Mouse (Mus musculus) embryonic fibroblast, embryonic 13.5 days (primary cell): ENCODE data around the gene Myh2.

Source experiments
- CTCF ChIP-seq: IDR thresholded peaks from 2 replicates; pipeline ENCODE4 v1.5.1; 2011; ENCODE audit warnings: mild to moderate bottlenecking, control low read depth, low read length, moderate library complexity, borderline replicate concordance; ENCODE audit not compliant: insufficient read depth
- POLR2A ChIP-seq: IDR thresholded peaks from 2 replicates; pipeline ENCODE4 v1.6.1; 2011; ENCODE audit warnings: low read depth, mild to moderate bottlenecking, control low read depth, low read length, moderate library complexity

DNA sequence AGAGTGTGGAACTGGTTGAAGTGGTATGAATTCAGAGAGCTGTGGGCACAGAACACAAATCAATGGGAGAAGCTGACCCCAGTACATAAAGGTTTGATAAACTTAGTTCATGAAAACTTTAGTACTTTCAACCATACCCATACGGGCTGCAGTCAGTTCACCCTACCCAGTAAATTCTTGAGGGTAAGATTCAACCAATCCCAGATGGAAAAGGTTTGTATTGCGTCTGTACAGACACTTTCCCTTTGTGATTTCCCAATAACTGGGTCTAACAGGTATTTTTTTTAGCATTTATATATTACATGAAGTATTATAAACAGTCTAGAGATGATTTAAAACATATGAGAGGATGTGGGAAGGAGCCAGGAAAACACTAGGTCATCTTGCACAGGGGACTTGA lies 15.2 kb upstream of the Myh2 start:
- TF ChIP-seq POLR2A (no peak), CTCF (no peak)
